Comparison of ENCODE assay signal across 22 mouse cellular contexts in genomic region chr2:6674401-6674800, GRCm38 (mm10).
DNase-seq lines count a peak whose midpoint lies in the region; ATAC-seq and TF ChIP-seq lines count a peak whose summit lies in the region.
"Had no signal": no experiment of that assay in that cellular context is flagged by ENCODE, and none has a peak within 500 bp of the region (broad histone marks: within the 10 kb centered on the region; RNA-seq: fewer than 3 reads in every experiment).

No protein-coding gene starts in this region.

- peak; percentile 56 for ATAC-seq in megakaryocyte, adult 5-6 weeks (ENCODE audit: poor library complexity, severe bottlenecking)
- ATAC-seq in neutrophil, adult 5-6 weeks (ENCODE audit: extremely low read depth, insufficient number of reproducible peaks, low FRiP score, poor library complexity, severe bottlenecking), result peak; percentile 55; the same call in 1 of the 2 replicates
- no peak for ATAC-seq in hindbrain, embryonic 14.5 days (ENCODE audit: low FRiP score)
- ATAC-seq: activated CD4-positive, CD25-positive, alpha-beta regulatory T cell, adult 4 months; forebrain, embryonic 16.5 days; hindbrain, postnatal 0 days; Patski had no signal

- WGBS in hindbrain, embryonic 14.5 days, result 99% methylated on average over 3 of the region's 3 CpGs

- peaks cover 10 to 25% of the 10 kb centered on the region in 2 experiments for H3K4me1 ChIP-seq in MEL (ENCODE audit: control insufficient read depth in 1 of 2, insufficient read depth in 2 of 2, low read length in 2 of 2)
- H3K4me1 ChIP-seq in hindbrain, embryonic 14.5 days (replicated peaks; ENCODE audit: control insufficient read depth, insufficient read depth, low read length), result no peaks in the 10 kb centered on the region
- H3K4me1 ChIP-seq: embryonic facial prominence, embryonic 13.5 days; forebrain, embryonic 12.5 days; heart, embryonic 13.5 days; hindbrain, embryonic 12.5 days had no signal

- H3K36me3 ChIP-seq in MEL (ENCODE audit: control insufficient read depth in 1 of 2, insufficient read depth in 2 of 2, low read length in 2 of 2), result peaks cover 0 to 25% of the 10 kb centered on the region in 2 experiments; a peak in 2 of 4 replicates
- no peaks in the 10 kb centered on the region for H3K36me3 ChIP-seq in hindbrain, embryonic 14.5 days (replicated peaks; ENCODE audit: control insufficient read depth, insufficient read depth)
- H3K36me3 ChIP-seq: embryonic facial prominence, embryonic 13.5 days; forebrain, embryonic 12.5 days; G1E; heart, embryonic 13.5 days; hindbrain, embryonic 12.5 days had no signal

- no peaks in the 10 kb centered on the region for H3K27me3 ChIP-seq in MEL (ENCODE audit: control insufficient read depth in 1 of 2, insufficient read depth in 2 of 2, low read length in 2 of 2)
- H3K27me3 ChIP-seq in hindbrain, embryonic 14.5 days (ENCODE audit: control insufficient read depth, insufficient read depth, low read length), result no peaks in the 10 kb centered on the region
- H3K27me3 ChIP-seq: embryonic facial prominence, embryonic 13.5 days; forebrain, embryonic 12.5 days; heart, embryonic 13.5 days; hindbrain, embryonic 12.5 days; Patski had no signal

- TF ChIP-seq CTCF in MEL (IDR thresholded peaks at IDR 0.05 in 2 of 3, conservative IDR thresholded peaks at IDR 0.05 in 1 of 3; ENCODE audit: control insufficient read depth in 1 of 3, insufficient read depth in 1 of 3, low read depth in 2 of 3, low read length in 3 of 3, poor library complexity in 1 of 3, severe bottlenecking in 1 of 3), result no peak

- peaks cover 2% of the 10 kb centered on the region; the same call in 1 of the 2 replicates for H3K79me2 ChIP-seq in MEL (ENCODE audit: control insufficient read depth, insufficient read depth, low read length, poor library complexity)

- peak in 1 of 2 experiments; percentile 62; a peak in 2 of 4 replicates for TF ChIP-seq EP300 in MEL (IDR thresholded peaks at IDR 0.05; ENCODE audit: low read depth in 1 of 2, low read length in 2 of 2)

- H3K4me2 ChIP-seq in hindbrain, embryonic 14.5 days (replicated peaks), result no peak overlapping the region
- H3K4me2 ChIP-seq: embryonic facial prominence, embryonic 13.5 days; forebrain, embryonic 12.5 days; heart, embryonic 13.5 days; hindbrain, embryonic 12.5 days had no signal

- H3K9ac ChIP-seq in MEL (ENCODE audit: control insufficient read depth, low read depth, low read length, poor library complexity, severe bottlenecking), result no peak overlapping the region
- no peak overlapping the region for H3K9ac ChIP-seq in hindbrain, embryonic 14.5 days
- H3K9ac ChIP-seq: embryonic facial prominence, embryonic 13.5 days; forebrain, embryonic 12.5 days; heart, embryonic 13.5 days; hindbrain, embryonic 12.5 days had no signal

- H3K27ac ChIP-seq in MEL (ENCODE audit: control insufficient read depth, low read depth, low read length), result no peak overlapping the region; the same call in 1 of the 2 replicates
- no peak overlapping the region for H3K27ac ChIP-seq in hindbrain, embryonic 14.5 days
- H3K27ac ChIP-seq: embryonic facial prominence, embryonic 13.5 days; forebrain, embryonic 12.5 days; heart, embryonic 13.5 days; hindbrain, embryonic 12.5 days; hindbrain, postnatal 0 days had no signal

- peak; percentile 48 for DNase-seq in 416B (ENCODE audit: low read depth)
- peak; percentile 75 for DNase-seq in MEL (ENCODE audit: low read depth, low spot score)
- DNase-seq in layer of hippocampus, adult 11-12 months (ENCODE audit: low spot score), result no peak
- DNase-seq in left cerebral cortex, adult 9 months (ENCODE audit: low spot score in 2 of 2), result no peak
- DNase-seq in hindbrain, embryonic 14.5 days (ENCODE audit: low spot score), result no peak
- DNase-seq: adrenal gland, postnatal 14 days; cerebellum, adult 11-12 months; cerebellum, adult 9-10 months; cerebellum, postnatal 25 days; gastrocnemius, postnatal 10 days; heart, postnatal 36 days had no signal

- no peaks in the 10 kb centered on the region for H3K9me3 ChIP-seq in MEL (replicated peaks; ENCODE audit: insufficient read depth, low read length)
- H3K9me3 ChIP-seq in hindbrain, embryonic 14.5 days (ENCODE audit: control insufficient read depth, low read length), result no peaks in the 10 kb centered on the region
- H3K9me3 ChIP-seq: embryonic facial prominence, embryonic 13.5 days; forebrain, embryonic 12.5 days; G1E; heart, embryonic 13.5 days; hindbrain, embryonic 12.5 days had no signal

- H3K4me3 ChIP-seq in MEL (ENCODE audit: control insufficient read depth in 1 of 2, insufficient read depth in 1 of 2, low read depth in 2 of 2, low read length in 2 of 2), result no peak overlapping the region
- H3K4me3 ChIP-seq in hindbrain, embryonic 14.5 days (replicated peaks; ENCODE audit: low read length), result no peak overlapping the region
- H3K4me3 ChIP-seq: embryonic facial prominence, embryonic 13.5 days; forebrain, embryonic 12.5 days; heart, embryonic 13.5 days; hindbrain, embryonic 12.5 days had no signal

- TF ChIP-seq POLR2A in MEL (IDR thresholded peaks at IDR 0.05; ENCODE audit: control insufficient read depth in 1 of 2, insufficient read depth in 1 of 2, low read depth in 1 of 2, low read length in 2 of 2, poor library complexity in 1 of 2), result no peak

- no peak for TF ChIP-seq RAD21 in MEL (IDR thresholded peaks at IDR 0.05; ENCODE audit: low read depth, low read length)

TF ChIP-seq in MEL, 35 proteins besides CTCF, POLR2A, EP300 and RAD21:
- TF ChIP-seq GATA1 (IDR thresholded peaks at IDR 0.05; ENCODE audit: low read depth, low read length), result peak; percentile 71
- TF ChIP-seq TBP (IDR thresholded peaks at IDR 0.05; ENCODE audit: low read depth, low read length), result no peak
- 0 out of 2 replicates have a peak, but pooled peaks have one; percentile 16 for TF ChIP-seq MYB (IDR thresholded peaks at IDR 0.05; ENCODE audit: low read depth, low read length)
- TF ChIP-seq ZNF384 (IDR thresholded peaks at IDR 0.05; ENCODE audit: low read depth, low read length), result no peak
- TF ChIP-seq MXI1 (IDR thresholded peaks at IDR 0.05; ENCODE audit: low read depth, low read length), result no peak
- TF ChIP-seq ZKSCAN1 (IDR thresholded peaks at IDR 0.05; ENCODE audit: low read depth, low read length), result no peak
- TF ChIP-seq BHLHE40 (IDR thresholded peaks at IDR 0.05; ENCODE audit: borderline replicate concordance, low read depth, low read length), result no peak
- no peak for TF ChIP-seq USF1 (IDR thresholded peaks at IDR 0.05; ENCODE audit: low read depth, low read length)
- TF ChIP-seq ZMIZ1 (IDR thresholded peaks at IDR 0.05; ENCODE audit: low read depth, low read length), result no peak
- TF ChIP-seq RCOR1 (IDR thresholded peaks at IDR 0.05; ENCODE audit: low read depth, low read length), result no peak
- no peak for TF ChIP-seq MAFK (IDR thresholded peaks at IDR 0.05; ENCODE audit: borderline replicate concordance, low read depth, low read length)
- peak; percentile 51; the same call in 1 of the 2 replicates for TF ChIP-seq ELF1 (IDR thresholded peaks at IDR 0.05; ENCODE audit: low read depth, low read length)

Comparison
In these comparisons a context has a peak if more than half of its experiments do, and no peak if none do; other contexts are left out.
1. DNase-seq: peak in 416B (single experiment) and MEL (single experiment); none in layer of hippocampus, adult 11-12 months (single experiment), left cerebral cortex, adult 9 months (0 of 2) and hindbrain, embryonic 14.5 days (single experiment).